Mouse (Mus musculus): ENCODE measurements at regions not wholly inside any gene's neighbourhood (a gene's known extent, or its start where the extent isn't known, plus 50 kb on each side); places are given as distances from the start of the nearest gene placed in this dataset.

DNA sequence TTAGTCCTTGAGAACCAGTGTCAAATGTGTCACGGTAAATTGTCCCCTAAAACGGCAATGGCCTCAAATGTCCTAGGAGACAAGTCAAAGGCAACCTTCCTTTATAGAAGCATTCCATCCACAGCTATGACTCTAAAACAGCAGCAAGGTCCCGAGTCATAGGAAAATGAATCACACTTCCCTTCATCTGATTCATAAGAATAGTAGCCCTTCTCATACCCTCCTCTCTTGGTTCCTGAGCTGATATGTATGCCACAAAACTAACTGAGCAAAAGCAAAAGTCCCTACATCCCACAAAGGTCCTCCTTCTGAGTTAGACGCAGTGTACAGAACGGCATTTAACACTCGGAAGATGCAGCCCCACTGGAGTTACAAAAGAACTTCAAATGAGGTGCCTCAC lies 250.6 kb upstream of the Thrb start:
- Histone ChIP-seq H3K9me3 (ENCODE audit: low read length) (peaks cover 12% of the 10 kb centered on the region), H3K36me3 (ENCODE audit: insufficient read depth, low read length) (no peaks in the 10 kb centered on the region), H3K4me1 (replicated peaks; ENCODE audit: low read depth, low read length) (peaks cover 3% of the 10 kb centered on the region; the same call in 1 of the 2 replicates), H3K4me3 (replicated peaks; ENCODE audit: low read length) (no peak overlapping the region), H3K27me3 (ENCODE audit: insufficient read depth, low read length) (no peaks in the 10 kb centered on the region)
- TF ChIP-seq CTCF (conservative IDR thresholded peaks at IDR 0.05; ENCODE audit: low read length): no peak
- TF ChIP-seq POU5F1 (IDR thresholded peaks at IDR 0.05; ENCODE audit: borderline replicate concordance, low read length): no peak
- no peak for TF ChIP-seq NANOG (IDR thresholded peaks at IDR 0.05; ENCODE audit: borderline replicate concordance, low read length)

DNA sequence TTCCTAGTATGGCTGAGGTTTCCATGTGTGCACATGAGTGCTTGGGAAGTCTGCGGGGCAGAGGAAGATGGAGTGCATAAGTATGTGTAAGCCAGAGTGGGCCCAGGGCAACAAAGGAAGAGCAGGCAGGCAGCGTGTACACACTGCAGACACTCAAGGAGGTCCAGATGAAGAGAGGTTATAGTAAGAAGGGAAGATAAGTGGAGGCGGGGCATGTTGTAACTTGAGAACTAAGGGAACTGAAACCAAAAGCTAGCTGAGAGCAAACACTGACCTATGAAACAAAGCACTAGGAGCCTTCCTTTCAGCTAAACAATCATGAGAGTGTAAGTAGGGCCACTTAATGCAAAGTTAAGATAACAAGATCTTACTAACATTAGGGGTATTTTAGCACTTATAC lies 249.3 kb upstream of the Thrb start:
- no peaks in the 10 kb centered on the region; the same call in 1 of the 2 replicates for H3K4me1 ChIP-seq (replicated peaks; ENCODE audit: low read depth, low read length)
- no peaks in the 10 kb centered on the region for H3K36me3 ChIP-seq (ENCODE audit: insufficient read depth, low read length)
- TF ChIP-seq CTCF (conservative IDR thresholded peaks at IDR 0.05; ENCODE audit: low read length) (no peak), POU5F1 (IDR thresholded peaks at IDR 0.05; ENCODE audit: borderline replicate concordance, low read length) (no peak), NANOG (IDR thresholded peaks at IDR 0.05; ENCODE audit: borderline replicate concordance, low read length) (no peak)
- no peak overlapping the region for H3K4me3 ChIP-seq (replicated peaks; ENCODE audit: low read length)
- peaks cover 12% of the 10 kb centered on the region for H3K9me3 ChIP-seq (ENCODE audit: low read length)
- no peaks in the 10 kb centered on the region for H3K27me3 ChIP-seq (ENCODE audit: insufficient read depth, low read length)

DNA sequence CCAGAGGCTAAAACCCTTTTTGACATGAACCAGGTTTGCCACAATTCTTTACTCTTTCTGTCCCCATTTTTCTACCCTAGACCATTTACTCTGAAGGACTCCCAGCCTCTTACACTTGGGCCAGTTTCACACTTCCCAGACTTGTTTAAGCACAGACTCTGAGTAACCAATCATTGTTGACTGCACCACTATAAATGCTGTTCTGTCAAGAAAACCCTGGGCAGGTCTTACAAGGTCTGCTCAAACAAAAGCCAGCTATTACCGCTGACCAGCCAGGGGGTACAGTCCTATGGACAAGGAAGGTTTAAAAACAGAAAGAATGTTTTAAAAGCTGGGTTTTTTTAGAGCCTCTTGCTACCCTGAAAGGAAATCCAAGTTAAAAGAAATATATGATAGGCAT lies 248.8 kb upstream of the Thrb start:
- H3K4me1 ChIP-seq (replicated peaks; ENCODE audit: low read depth, low read length): no peaks in the 10 kb centered on the region
- H3K4me3 ChIP-seq (replicated peaks; ENCODE audit: low read length): no peak overlapping the region
- H3K9me3 ChIP-seq (ENCODE audit: low read length): peaks cover 12% of the 10 kb centered on the region
- no peaks in the 10 kb centered on the region for H3K36me3 ChIP-seq (ENCODE audit: insufficient read depth, low read length)
- TF ChIP-seq POU5F1 (IDR thresholded peaks at IDR 0.05; ENCODE audit: borderline replicate concordance, low read length) (no peak), CTCF (conservative IDR thresholded peaks at IDR 0.05; ENCODE audit: low read length) (no peak), NANOG (IDR thresholded peaks at IDR 0.05; ENCODE audit: borderline replicate concordance, low read length) (no peak)
- no peaks in the 10 kb centered on the region for H3K27me3 ChIP-seq (ENCODE audit: insufficient read depth, low read length)

DNA sequence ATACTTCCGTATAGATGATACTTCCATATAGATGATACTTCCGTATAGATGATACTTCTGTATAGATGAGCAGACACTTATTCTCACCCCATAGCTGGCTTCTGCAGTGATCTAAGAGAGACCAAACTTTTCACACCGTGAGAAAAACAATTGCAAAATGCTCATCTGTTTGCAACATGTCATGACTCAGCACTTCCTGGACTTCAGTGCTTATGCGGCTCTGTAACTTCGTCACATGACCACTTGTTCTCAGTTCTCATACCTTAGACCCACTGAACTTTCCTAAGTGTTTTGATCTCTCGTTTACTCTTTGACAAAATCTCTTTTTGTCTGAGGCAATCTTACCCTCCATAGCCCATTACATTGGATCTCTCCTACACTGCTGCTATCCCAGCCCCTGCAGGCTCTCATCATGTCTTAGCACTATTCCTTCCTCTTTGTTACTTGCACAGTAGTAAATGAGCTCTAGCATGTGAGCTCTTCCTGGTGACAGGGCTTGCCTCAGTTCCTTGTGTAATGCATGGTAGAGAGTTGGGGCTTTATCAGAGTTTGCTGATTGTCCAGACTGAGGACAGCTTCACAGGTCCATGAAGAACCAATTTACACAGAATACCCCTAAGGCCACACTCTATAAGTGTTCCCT lies 245.7 kb upstream of the Thrb start:
- H3K9me3 ChIP-seq (ENCODE audit: low read length): peaks cover 11% of the 10 kb centered on the region
- no peak overlapping the region for H3K4me3 ChIP-seq (replicated peaks; ENCODE audit: low read length)
- H3K4me1 ChIP-seq (replicated peaks; ENCODE audit: low read depth, low read length): no peaks in the 10 kb centered on the region
- no peaks in the 10 kb centered on the region for H3K27me3 ChIP-seq (ENCODE audit: insufficient read depth, low read length)
- H3K36me3 ChIP-seq (ENCODE audit: insufficient read depth, low read length): no peaks in the 10 kb centered on the region
- TF ChIP-seq NANOG (IDR thresholded peaks at IDR 0.05; ENCODE audit: borderline replicate concordance, low read length) (no peak), CTCF (conservative IDR thresholded peaks at IDR 0.05; ENCODE audit: low read length) (no peak), POU5F1 (IDR thresholded peaks at IDR 0.05; ENCODE audit: borderline replicate concordance, low read length) (no peak)

DNA sequence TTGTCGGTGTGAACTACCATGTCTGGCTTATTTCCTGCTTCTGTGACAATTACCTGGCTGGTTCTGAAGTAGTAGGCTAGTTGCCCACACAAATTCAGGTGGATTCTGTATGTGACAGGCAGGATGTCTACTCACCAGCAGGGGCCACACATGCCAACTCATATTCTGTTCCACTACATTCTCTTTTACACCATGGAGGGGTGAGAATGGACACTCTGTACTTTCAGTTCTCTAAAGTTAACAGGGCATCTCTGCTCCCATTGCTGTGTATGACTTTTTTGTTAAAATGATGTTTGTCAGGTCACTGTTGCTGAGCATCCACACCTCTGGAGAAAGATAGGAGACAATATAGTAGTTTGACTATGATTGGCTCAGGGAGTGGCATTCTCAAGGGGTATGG lies 232.3 kb upstream of the Thrb start:
- Histone ChIP-seq H3K36me3 (ENCODE audit: insufficient read depth, low read length) (no peaks in the 10 kb centered on the region), H3K27me3 (ENCODE audit: insufficient read depth, low read length) (no peaks in the 10 kb centered on the region), H3K9me3 (ENCODE audit: low read length) (peaks cover 7% of the 10 kb centered on the region; the same call in 1 of the 2 replicates), H3K4me3 (replicated peaks; ENCODE audit: low read length) (no peak overlapping the region), H3K4me1 (replicated peaks; ENCODE audit: low read depth, low read length) (no peaks in the 10 kb centered on the region)
- TF ChIP-seq NANOG (IDR thresholded peaks at IDR 0.05; ENCODE audit: borderline replicate concordance, low read length) (no peak), POU5F1 (IDR thresholded peaks at IDR 0.05; ENCODE audit: borderline replicate concordance, low read length) (no peak), CTCF (conservative IDR thresholded peaks at IDR 0.05; ENCODE audit: low read length) (no peak)

DNA sequence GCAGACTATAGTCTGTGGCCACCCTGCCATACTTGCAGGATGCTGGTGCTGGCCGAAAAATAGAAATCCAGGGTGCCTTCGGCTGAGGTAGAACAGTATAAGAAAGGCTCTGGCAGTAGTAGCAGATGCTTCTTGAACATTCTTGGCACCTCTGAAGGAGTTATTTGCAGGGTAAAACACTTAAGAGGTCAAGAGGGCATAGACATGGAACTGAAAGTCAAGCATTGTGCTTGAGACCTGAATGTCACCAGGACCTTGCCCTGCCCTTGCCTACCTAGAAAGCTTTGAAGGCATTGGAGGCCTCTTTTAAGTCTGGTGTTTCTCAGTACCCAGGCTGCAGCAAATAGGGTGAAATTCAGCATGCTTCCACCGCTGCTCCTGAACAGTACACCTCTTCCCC lies 230.9 kb upstream of the Thrb start:
- TF ChIP-seq NANOG (IDR thresholded peaks at IDR 0.05; ENCODE audit: borderline replicate concordance, low read length) (no peak), CTCF (conservative IDR thresholded peaks at IDR 0.05; ENCODE audit: low read length) (no peak), POU5F1 (IDR thresholded peaks at IDR 0.05; ENCODE audit: borderline replicate concordance, low read length) (no peak)
- Histone ChIP-seq H3K4me1 (replicated peaks; ENCODE audit: low read depth, low read length) (no peaks in the 10 kb centered on the region), H3K27me3 (ENCODE audit: insufficient read depth, low read length) (no peaks in the 10 kb centered on the region)

DNA sequence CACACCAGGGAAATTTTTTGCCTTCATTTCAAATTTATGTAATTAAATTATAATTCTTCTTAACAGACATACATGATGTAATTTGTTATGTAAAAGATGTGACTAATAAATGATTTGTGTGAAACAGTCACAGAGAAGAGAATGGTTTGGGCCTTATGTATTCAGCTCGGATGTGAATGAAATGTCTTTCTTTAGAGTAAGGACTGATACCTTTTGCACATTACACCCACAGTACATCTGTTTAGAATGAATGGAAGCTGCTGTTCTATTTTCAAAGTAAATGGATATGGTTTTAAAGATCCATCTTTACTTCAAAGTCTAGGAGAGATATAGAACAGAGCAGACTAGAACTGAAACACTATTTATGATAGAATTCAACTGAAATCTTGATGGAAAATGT lies 226.7 kb upstream of the Thrb start:
- no peaks in the 10 kb centered on the region for H3K36me3 ChIP-seq (ENCODE audit: insufficient read depth, low read length)
- H3K4me1 ChIP-seq (replicated peaks; ENCODE audit: low read depth, low read length): no peaks in the 10 kb centered on the region
- no peak for TF ChIP-seq POU5F1 (IDR thresholded peaks at IDR 0.05; ENCODE audit: borderline replicate concordance, low read length)
- no peak for TF ChIP-seq NANOG (IDR thresholded peaks at IDR 0.05; ENCODE audit: borderline replicate concordance, low read length)
- TF ChIP-seq CTCF (conservative IDR thresholded peaks at IDR 0.05; ENCODE audit: low read length): no peak
- peaks cover 10% of the 10 kb centered on the region; the same call in 1 of the 2 replicates for H3K9me3 ChIP-seq (ENCODE audit: low read length)
- no peaks in the 10 kb centered on the region for H3K27me3 ChIP-seq (ENCODE audit: insufficient read depth, low read length)
- no peak overlapping the region for H3K4me3 ChIP-seq (replicated peaks; ENCODE audit: low read length)

More for the DNA sequence above, 230.9 kb upstream of the Thrb start:
- H3K9me3 ChIP-seq (ENCODE audit: low read length): peaks cover 10% of the 10 kb centered on the region; the same call in 1 of the 2 replicates
- H3K4me3 ChIP-seq (replicated peaks; ENCODE audit: low read length): no peak overlapping the region
- H3K36me3 ChIP-seq (ENCODE audit: insufficient read depth, low read length): no peaks in the 10 kb centered on the region

DNA sequence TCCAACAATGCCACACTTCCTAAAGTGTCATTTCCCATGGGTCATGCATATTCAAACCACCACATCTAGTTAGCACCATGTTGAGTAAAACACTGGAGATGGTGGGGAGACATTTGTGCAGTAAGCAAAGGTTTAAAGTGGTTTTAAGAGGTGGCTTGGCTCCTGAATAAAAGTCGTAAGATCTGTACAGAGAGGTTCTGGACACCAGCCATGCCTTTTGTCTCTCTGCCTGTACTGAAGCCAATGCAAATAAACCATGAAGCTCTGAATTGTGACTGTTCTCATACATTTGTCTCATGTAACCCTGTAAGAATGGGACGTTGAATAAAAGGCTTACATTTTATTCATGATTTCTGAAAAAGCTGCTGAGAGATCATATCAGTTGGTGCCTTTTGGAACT lies 202.1 kb upstream of the Thrb start:
- H3K4me3 ChIP-seq (replicated peaks; ENCODE audit: low read length): no peak overlapping the region
- H3K9me3 ChIP-seq (ENCODE audit: low read length): peaks cover 8% of the 10 kb centered on the region; the same call in 1 of the 2 replicates
- TF ChIP-seq CTCF (conservative IDR thresholded peaks at IDR 0.05; ENCODE audit: low read length) (no peak), NANOG (IDR thresholded peaks at IDR 0.05; ENCODE audit: borderline replicate concordance, low read length) (no peak), POU5F1 (IDR thresholded peaks at IDR 0.05; ENCODE audit: borderline replicate concordance, low read length) (no peak)
- H3K36me3 ChIP-seq (ENCODE audit: insufficient read depth, low read length): no peaks in the 10 kb centered on the region
- no peaks in the 10 kb centered on the region for H3K27me3 ChIP-seq (ENCODE audit: insufficient read depth, low read length)
- no peaks in the 10 kb centered on the region for H3K4me1 ChIP-seq (replicated peaks; ENCODE audit: low read depth, low read length)

DNA sequence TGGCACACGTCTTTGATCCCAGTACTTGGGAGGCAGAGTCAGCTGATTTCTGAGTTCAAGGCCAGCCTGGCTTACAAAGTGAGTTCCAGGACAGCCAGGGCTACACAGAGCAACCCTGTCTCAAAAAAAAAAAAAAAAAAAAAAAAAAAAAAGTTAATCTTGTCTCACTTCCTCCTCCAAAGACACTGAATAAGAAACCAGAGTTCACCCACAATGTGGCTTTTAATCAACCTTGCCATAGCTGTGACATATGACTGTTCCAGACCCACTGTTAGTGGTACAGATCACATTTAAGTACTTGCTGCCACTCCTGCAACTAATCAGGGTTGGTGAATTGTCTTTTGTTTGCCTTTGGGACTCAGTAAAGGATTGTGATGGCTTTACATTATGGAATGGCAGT lies 181.1 kb upstream of the Thrb start:
- Histone ChIP-seq H3K9me3 (ENCODE audit: low read length) (peaks cover 13% of the 10 kb centered on the region), H3K4me3 (replicated peaks; ENCODE audit: low read length) (no peak overlapping the region), H3K36me3 (ENCODE audit: insufficient read depth, low read length) (no peaks in the 10 kb centered on the region), H3K27me3 (ENCODE audit: insufficient read depth, low read length) (no peaks in the 10 kb centered on the region), H3K4me1 (replicated peaks; ENCODE audit: low read depth, low read length) (no peaks in the 10 kb centered on the region)
- TF ChIP-seq NANOG (IDR thresholded peaks at IDR 0.05; ENCODE audit: borderline replicate concordance, low read length): no peak
- TF ChIP-seq POU5F1 (IDR thresholded peaks at IDR 0.05; ENCODE audit: borderline replicate concordance, low read length): no peak
- no peak for TF ChIP-seq CTCF (conservative IDR thresholded peaks at IDR 0.05; ENCODE audit: low read length)
